Mouse (Mus musculus) left cerebral cortex, postnatal 10 days (tissue): ENCODE data around the gene Bpifb1. TPM values are rescaled to one million over a fixed set of nuclear protein-coding genes. Genes with fewer than 3 reads are reported as not detected.
"Not testable (repeated sequence)": the region's sequence is repeated elsewhere in the genome, so short reads cannot be mapped to it uniquely, and the experiment has no call there.

Experiments
- DNase-seq, 2 experiments: peaks; one replicate each; pipeline ENCODE4 v3.0.0; 2021 to 2022; ENCODE audit warnings: low spot score in 2 of 2, mixed read lengths in 1 of 2; ENCODE audit errors: extremely low spot score in 1 of 2
- intact Hi-C: fragments of 180-260 bp; cut with DNase I; formaldehyde crosslinking; loops from one replicate; pipeline ENCODE4 v1.15.1; 2025
- total RNA-seq, 2 experiments: library from RNA; stranded (reverse); gene quantifications; 2 replicates each; pipeline ENCODE4 v1.2.3; 2021

The Bpifb1 gene
- total RNA-seq, result under 1 TPM; 0.28 to 0.41 TPM

DNA sequence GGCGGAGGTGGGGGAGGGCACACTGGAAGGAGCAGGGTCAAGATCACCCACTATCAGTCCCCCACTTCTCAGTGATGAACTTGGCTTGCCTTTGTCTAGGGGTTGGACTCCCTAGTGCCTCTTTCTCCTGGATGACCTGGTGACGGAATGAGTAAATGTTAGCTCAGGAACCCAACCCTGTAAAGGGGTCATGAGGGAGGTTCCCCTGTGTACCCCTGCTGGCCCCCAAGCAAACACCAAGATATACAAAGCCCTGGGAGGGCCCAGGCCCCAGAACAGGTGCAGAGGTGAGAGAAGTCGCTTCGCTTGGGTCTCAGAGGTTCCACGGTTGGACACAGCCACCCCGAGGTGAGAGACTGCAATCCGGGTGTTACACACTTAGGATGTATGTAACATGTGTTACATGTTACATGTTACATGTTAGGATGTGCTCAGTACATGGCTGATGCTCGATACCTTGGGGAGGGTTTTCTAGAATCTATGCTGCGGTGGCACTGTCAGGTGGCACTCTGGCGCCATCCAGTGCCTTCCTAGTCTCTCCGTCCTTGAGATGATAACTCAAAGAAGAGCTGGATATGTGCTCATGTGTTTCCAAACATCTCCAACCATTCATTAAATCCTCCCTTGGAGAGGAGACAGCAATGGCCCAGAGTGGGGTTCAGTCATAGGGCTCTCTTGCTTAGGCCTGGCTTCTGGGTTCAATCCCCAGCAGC lies at the start of gene Bpifb1:
TSS of gene Bpifb1 (plus strand) at position 273 of the 713 bp plus-strand sequence.
- intact Hi-C loops, result no loop called here
- peak in 1 of 2 experiments; percentile 12 for DNase-seq

DNA sequence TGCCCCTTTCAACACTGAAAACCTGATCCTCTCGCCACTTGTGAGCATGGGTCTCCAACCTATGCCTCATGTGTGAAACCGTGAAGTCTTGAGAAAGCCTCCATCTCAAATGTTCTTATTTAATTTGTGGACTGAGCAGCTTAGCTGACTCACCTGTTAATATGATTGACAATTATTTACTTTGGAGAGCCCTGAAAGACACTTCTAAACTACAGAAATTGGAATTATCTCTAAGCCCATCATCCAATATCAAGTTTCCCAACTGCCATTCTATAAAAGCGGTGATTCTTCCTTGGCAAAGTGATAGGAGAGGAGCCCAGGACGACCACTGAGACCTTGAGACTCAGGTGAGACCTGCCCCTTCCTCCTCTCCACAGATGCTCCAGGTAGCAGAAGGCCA lies 48.0 kb upstream of the Bpifb1 start, which contains the start of gene Bpifa1:
TSS of gene Bpifa1 (plus strand) at position 301 of the 400 bp plus-strand sequence.
- intact Hi-C loops, result no loop called here
- DNase-seq, result no peak

DNA sequence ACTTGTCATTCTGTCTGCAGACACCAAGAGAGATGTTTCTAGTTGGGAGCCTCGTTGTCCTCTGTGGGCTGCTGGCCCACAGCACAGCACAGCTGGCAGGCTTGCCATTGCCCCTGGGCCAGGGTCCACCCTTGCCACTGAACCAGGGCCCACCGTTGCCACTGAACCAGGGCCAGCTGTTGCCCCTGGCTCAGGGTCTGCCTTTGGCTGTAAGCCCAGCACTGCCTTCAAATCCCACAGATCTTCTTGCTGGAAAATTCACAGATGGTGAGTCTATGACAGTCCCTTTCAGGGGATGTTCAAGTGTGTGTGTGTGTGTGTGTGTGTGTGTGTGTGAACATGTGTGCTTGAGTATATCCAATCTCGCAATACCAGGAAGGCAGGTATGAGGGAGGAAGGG lies 46.9 kb upstream of the Bpifb1 start:
- DNase-seq, result peak; percentile 13 to 37
- intact Hi-C loops, result no loop called here

DNA sequence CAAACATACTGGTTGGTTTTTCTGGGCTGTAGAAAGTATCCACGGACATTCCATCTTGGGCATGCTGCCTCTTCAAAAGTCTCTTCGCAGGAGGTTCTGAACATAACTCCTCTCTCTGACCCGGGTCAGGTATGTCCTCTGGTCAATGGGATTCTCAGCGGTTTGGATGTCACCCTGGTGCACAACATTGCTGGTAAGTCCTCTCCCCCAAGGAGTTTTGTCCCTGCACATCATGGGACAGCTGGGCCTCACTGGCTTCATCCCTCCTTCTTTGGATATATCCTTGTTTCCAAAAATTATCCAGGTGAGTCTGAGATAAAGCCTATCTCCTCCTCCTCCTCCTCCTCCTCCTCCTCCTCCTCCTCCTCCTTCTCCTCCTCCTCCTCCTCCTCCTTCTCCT lies 43.1 kb upstream of the Bpifb1 start:
- DNase-seq, result no peak
- intact Hi-C loops, result no loop called here

DNA sequence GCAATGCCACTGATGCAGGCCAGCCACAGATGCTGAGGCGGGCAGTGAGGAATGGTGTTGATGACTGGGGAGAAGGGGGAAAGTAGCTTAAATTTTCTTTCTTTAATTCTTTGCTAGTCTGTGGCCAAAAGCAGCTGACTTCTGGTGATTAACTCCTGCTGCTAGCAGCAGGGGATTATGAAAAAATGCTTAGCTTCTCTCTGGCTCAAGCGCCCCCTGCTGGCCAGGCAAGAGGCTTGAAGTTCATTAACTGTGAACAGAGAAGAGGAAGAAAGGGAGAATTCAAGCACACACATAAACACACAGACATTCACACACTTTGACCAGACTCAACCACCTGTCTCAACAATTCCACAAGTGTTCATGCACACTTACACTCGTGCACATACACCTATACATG lies 32.2 kb upstream of the Bpifb1 start:
- intact Hi-C loops, result no loop called here

DNA sequence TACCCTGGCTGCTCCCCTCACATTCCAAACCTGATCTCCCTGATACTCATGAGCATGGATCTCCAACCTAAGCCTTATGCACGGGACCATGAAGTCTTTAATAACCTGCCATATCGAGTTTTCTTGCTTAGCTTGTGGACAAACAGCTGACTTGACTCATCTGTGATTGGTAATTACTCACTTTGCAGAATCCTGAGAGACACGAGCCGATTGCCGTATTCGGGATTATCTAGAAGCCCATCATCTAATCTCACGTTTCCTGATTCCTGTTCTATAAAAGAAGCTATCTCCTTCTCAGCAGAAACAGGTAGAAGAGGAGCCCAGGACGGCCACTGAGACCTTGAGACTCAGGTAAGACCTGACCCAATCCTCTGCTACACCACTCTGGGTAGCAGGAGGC lies 28.3 kb upstream of the Bpifb1 start, which contains the start of gene Bpifa5:
TSS of gene Bpifa5 (plus strand) at position 301 of the 400 bp plus-strand sequence.
- intact Hi-C loops, result no loop called here
- no peak for DNase-seq

More for the DNA sequence above, 32.2 kb upstream of the Bpifb1 start:
- peak; percentile 5 to 49 for DNase-seq

DNA sequence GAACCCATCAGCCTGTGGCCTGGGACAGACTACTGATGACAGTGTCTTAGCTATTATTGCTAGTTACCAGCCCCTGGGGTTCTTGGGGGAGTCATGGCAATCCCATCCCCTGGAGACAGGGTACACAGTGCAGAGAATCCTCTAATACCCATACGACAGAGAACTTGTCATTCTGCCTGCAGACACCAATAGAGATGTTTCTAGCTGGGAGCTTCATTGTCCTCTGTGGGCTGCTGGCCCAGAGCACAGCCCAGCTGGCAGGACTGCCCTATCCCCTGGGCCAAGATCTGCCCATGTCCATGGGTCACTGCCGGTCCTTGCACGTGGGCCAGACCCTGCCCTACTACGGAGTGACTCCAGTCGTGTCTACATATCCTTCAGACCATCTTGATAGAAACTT lies 27.3 kb upstream of the Bpifb1 start:
- no peak for DNase-seq
- intact Hi-C loops, result no loop called here

DNA sequence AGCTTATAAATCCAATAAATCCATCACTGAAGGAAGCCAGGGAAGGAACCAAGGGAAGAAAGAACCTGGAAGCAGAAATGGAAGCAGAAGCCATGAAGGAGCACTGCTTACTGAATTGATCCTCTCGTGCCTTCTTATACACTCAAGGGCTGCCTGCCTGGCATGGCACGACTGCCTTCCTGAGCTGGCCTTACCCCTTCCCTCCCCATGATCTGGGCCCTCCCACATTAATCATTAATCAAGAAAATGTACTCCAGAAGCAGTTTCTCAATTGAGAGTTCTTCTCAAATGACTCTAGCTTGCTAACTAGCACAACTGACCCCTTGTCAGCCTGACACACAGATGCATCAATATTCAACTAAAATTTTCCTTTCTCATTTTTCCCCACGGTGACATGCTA lies 21.4 kb upstream of the Bpifb1 start:
- DNase-seq, result no peak
- intact Hi-C loops, result no loop called here

DNA sequence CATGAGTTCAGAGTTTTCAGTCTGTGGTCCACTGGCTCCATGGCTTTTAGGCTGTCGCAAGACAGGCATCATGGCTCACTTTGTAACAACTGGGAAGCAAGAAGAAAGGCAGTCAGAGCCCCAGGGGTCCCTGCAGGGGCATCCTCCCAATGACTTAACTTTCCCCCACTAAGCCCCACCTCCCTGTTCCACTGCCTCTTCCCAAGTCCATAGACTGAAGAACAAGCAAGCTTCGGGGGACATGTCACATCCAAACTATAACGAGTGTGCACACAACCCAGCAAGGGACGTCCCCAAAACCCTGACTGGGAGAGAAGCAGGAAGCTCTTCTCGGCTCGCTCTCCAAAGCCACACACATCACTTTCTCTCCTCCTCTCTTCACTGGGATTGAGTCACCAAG lies 19.0 kb upstream of the Bpifb1 start:
- intact Hi-C loops, result no loop called here
- DNase-seq, result no peak

DNA sequence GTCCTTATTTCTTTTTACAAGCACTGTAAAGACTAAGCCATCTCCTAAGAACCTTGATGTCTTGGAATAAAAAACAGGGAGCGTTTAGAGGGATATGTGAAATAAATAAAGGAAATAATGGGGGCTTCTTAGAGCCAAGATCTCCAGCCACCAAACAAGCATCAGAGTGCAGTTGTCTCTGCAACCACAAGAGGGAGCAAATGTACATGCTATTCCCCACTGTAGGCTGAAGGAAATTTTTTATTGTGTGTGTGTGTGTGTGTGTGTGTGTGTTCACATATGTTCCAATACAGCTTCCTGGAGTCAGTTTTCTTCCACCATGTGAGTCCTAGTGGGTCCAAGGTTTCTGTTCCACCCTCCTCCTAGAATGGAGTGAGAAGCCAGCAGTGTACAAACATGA lies 17.3 kb upstream of the Bpifb1 start:
- DNase-seq, result peak; percentile 43 to 44

DNA sequence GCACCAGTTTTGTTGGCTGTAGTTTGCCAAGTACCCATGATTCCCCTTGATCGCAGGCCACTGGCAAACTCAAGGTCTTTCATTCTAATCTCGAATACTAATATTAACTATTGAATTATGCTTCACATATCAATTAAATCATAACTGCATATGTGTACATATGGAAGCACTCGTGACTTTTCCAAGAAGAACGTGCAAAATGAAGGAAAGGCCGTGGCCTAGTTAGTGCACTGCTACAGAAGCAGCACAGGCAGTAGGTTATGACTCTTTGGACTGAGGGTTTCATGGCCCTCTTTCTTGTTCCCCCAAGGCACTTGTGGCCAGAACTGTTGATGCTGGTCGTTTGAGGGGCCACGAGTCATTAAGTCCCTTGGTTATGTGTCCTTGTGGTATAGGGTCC lies 8.7 kb upstream of the Bpifb1 start:
- intact Hi-C loops, DNase-seq: not testable (repeated sequence)

More for the DNA sequence above, 17.3 kb upstream of the Bpifb1 start:
- intact Hi-C loops, result no loop called here

DNA sequence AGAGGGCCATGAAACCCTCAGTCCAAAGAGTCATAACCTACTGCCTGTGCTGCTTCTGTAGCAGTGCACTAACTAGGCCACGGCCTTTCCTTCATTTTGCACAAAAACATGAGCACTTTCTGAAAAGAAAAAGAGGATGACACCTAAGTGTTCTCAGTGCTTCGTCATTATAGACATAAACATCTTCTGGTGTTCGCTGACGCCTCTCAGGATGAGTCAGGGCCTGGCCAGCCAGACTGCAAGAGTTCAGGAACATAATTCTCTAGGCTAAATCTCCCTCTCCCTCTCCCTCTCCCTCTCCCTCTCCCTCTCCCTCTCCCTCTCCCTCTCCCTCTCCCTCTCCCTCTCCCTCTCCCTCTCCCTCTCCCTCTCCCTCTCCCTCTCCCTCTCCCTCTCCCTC lies 7.6 kb upstream of the Bpifb1 start:
- DNase-seq, intact Hi-C loops: not testable (repeated sequence)

DNA sequence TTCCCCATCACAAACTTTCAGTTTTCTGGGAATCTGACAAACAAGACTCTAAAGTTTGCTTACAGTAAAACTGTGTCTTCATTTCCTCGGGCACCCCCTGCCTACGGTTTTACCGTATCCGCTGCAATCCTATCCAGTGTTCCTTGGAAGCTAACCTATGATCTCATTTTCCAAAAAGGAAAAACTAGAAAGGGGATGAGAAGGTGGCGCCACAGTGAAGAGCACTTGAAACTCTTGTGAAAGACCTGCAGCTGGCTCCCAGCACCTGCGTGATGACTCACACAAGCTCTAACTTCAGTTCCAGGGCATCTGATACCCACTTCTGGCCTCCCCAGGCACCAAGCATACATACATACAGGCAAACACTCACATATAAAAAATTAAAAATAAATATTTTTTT lies 5.3 kb upstream of the Bpifb1 start:
- intact Hi-C loops, result no loop called here
- DNase-seq, result no peak

DNA sequence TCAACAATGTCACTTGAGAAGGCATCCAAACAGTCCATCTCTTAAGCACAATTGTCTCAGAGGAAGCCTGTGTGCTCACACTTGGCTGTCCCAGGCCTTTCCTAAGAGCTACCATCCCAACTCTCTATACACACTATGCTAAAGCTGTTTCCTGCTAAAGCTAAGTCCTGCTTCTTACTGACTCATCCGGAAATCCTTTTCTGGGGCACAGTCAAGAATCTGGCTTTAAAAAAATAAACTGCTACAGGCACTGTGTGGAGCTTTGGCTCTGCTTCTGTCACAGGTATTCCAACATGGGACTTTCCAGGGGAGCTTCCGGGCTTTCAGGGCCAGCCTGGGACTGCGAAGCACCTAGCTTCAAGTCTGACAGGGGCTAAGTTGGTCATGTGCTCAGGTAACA lies 4.9 kb upstream of the Bpifb1 start:
- intact Hi-C loops, result no loop called here
- peak in 1 of 2 experiments; percentile 46 for DNase-seq

DNA sequence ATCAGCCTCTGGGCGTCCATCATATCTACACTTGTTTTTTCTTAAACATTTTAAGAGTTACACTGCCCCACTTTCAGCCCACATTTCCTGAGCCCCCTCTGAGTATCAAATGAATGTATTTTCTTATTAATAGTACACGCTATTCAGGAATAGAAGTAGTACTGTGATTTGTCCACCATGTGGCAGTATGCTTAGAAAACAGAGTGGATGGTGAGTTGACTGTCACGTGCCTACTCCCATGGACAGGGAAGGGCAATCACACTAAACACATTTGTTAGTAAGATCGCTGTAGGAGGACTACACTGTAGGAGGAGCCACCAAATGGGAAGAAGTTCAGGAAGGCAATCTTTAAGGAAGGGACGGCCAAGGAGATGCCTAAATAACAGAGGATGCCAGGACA lies 3.1 kb upstream of the Bpifb1 start:
- DNase-seq, result peak in 1 of 2 experiments; percentile 6
- intact Hi-C loops, result no loop called here

DNA sequence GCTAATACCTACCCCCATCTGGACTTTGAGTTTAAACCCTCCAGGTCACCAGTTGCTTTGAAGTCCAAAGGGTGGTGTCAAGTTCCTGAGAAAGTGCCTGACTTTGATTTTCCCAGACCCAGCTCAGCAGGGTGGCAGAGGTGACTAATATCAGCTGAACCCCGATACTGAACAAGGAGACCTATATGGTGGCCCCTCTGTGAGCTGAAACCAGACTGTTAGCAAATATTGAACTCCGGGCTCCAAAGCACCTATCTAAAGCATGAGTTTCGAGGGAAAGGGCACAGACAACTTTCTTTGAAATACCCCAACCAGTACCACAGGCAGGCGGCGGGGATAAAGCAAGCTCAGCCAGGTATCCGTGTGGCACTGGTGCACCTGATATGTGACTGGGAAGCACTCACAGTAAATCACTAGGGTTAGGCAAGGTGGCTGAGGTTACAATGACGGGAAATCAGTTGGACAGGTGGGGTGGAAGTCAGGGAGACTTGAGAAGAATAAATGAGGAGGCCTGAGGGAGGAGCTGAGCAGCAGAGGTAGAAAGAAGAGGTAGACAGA lies 662 bp upstream of the Bpifb1 start:
- DNase-seq, result peak in 1 of 2 experiments; percentile 7
- intact Hi-C loops, result no loop called here

DNA sequence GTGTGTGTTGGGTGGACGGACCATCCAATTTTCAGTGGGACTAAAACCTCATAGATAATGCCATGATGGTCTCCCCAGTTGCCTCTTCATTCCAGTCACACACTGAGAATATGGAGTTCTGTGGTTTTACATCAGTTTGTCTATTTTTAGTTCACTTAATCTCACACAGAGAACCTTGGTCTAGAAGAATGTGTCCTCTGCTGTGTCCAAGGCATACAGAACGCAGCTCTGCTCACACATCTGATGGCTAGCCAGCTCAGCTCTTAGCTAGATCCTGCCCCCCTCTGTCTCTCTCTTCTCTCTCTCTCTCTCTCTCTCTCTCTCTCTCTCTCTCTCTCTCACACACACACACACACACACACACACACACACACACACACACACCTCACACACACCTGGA lies 1.5 kb downstream of the Bpifb1 start:
- intact Hi-C loops, result no loop called here
- no peak for DNase-seq

DNA sequence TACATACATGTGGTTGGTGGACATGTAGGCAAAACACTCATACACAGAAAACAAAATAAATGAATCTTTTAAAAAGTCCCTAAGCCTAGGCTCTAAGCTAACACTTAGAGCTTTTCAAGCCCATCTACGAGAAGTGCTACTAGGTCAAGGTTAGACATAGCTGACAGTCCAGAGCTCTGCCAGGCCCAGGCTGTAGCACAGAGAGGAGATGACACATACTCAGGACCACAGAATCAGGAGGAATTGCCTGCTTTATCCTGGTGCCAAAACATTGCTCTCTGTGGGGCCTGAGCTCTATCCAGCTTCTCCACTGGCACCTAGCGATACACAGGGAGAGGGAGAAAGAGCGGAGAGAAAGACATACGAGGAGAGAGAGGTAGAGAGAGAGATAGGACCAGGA lies 2.5 kb downstream of the Bpifb1 start:
- intact Hi-C loops, result no loop called here
- DNase-seq, result no peak

DNA sequence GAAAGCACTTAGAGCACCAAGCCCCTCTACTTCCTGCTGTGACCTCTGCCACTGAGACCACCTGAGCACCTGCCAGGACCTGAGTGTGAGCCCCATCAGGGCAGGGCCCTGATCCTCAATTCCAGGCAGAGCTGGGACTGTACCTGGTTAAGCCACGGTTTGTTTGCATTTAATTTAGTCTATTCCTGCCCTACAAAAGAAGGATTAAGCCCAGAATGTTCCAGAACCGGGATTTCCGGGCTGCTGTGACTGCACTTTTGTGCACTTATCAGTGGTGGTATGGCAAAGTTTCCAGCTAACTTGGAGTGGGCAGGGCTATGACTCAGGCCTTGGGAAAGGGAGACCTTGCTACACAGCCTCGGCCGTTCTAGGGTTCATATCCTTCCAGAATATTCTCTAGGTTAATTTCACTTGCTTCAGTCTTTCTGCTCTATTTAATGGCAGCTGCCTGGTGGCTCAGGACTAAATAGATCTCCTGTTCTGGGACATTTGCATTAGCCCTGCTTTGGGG lies 3.4 kb downstream of the Bpifb1 start:
- DNase-seq, result no peak
- intact Hi-C loops, result no loop called here

DNA sequence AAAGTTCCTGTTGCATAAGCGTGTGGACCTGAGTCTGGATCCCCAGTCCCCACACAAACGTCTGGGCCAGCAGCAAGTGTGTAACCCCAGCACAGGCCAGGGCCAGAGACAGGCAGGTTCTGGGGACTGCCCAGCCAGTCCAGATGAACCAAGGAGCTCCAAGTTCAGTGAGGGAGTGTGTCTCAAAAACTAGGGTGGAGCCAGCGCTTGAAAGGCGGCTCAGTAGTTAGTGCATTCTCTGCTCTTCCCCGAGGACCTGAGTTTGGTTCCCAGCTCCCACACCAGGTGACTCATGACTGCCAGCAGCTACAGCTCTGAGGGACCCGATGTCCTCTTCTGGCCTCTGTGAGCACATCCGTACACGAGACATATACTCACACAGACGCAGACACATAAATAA lies 6.4 kb downstream of the Bpifb1 start:
- peak in 1 of 2 experiments; percentile 14 for DNase-seq

More for the DNA sequence above, 6.4 kb downstream of the Bpifb1 start:
- intact Hi-C loops, result no loop called here
